Mouse (Mus musculus) lung, postnatal 0 days (tissue): ENCODE data around the gene Prok2.

ENCODE experiments used
- CTCF ChIP-seq: IDR thresholded peaks from 2 replicates; pipeline ENCODE4 v1.5.1; 2016; ENCODE audit warnings: antibody characterized with exemption, mild to moderate bottlenecking
- EP300 ChIP-seq: IDR thresholded peaks from 2 replicates; pipeline ENCODE4 v1.6.1; 2016; ENCODE audit warnings: antibody characterized with exemption, mild to moderate bottlenecking, control low read depth

DNA sequence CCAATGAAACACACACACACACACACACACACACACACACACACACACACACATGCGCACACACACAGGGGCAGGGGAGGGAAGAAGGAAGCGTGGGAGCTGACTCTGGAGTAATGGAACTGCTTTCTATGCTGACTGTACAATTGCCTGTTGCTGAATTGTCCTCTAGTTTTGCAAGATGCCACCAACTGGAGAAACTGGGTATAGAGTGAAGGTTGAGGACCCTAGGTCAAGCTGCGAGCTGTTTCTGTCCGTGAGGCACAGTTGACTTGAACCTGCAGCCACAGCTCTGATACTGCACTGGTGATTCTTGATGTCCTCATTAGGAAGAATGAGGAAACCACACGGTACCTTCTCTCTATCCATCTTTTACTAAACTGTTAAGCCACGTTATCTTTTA is 10.3 kb downstream of the Prok2 start:
- TF ChIP-seq CTCF (peak; percentile 19; the same call in 1 of the 2 replicates), EP300 (no peak)
